ENCODE assay signal across 8 mouse cellular contexts in genomic region chr7:19748219-19749195, GRCm38 (mm10). TPM values are rescaled to one million over a fixed set of nuclear protein-coding genes. Genes with fewer than 3 reads are reported as not detected.
A peak's percentile ranks its signal among the peaks of the same experiment; 100 is the strongest.
DNase-seq lines count a peak whose midpoint lies in the region; ATAC-seq and TF ChIP-seq lines count a peak whose summit lies in the region.

No protein-coding gene starts in this region.

- 2% methylated on average over 32 of the region's 32 CpGs for WGBS in heart, postnatal 0 days
- under 1% methylated on average over 32 of the region's 32 CpGs for WGBS in limb, embryonic 14.5 days

- peaks cover 52% of the 10 kb centered on the region for H3K4me1 ChIP-seq in heart, postnatal 0 days (ENCODE audit: control insufficient read depth, insufficient read depth)
- H3K4me1 ChIP-seq in limb, embryonic 14.5 days (ENCODE audit: control insufficient read depth, insufficient read depth, low read length) = peaks cover 28% of the 10 kb centered on the region

- peak; percentile 39 for DNase-seq in left cerebral cortex, postnatal 4 days
- DNase-seq in left cerebral cortex, adult 11 months (ENCODE audit: low spot score) = no peak
- DNase-seq in c-Kit-positive CD71-positive TER-119-positive erythroid progenitor cells, embryonic 14.5 days (ENCODE audit: low spot score) = peak; percentile 23
- no peak for DNase-seq in heart, postnatal 0 days (ENCODE audit: low spot score)
- peak; percentile 58 for DNase-seq in limb, embryonic 14.5 days (ENCODE audit: low spot score)
- DNase-seq in naive thymus-derived CD4-positive, alpha-beta T cell, adult 2 months (ENCODE audit: low read depth) = peak; percentile 10
- no peak for DNase-seq in layer of hippocampus, adult 18-20 months (ENCODE audit: low spot score in 2 of 2)

- no peaks in the 10 kb centered on the region for H3K9me3 ChIP-seq in heart, postnatal 0 days (replicated peaks; ENCODE audit: control insufficient read depth, low read length)
- no peaks in the 10 kb centered on the region for H3K9me3 ChIP-seq in limb, embryonic 14.5 days (ENCODE audit: control insufficient read depth, low read length)

- H3K27ac ChIP-seq in heart, postnatal 0 days (ENCODE audit: low read depth) = peak overlapping the region; percentile 91
- H3K27ac ChIP-seq in limb, embryonic 14.5 days (replicated peaks; ENCODE audit: low read depth, low read length) = peak overlapping the region; percentile 87

- H3K36me3 ChIP-seq in heart, postnatal 0 days (replicated peaks; ENCODE audit: control insufficient read depth, insufficient read depth, low read length) = no peaks in the 10 kb centered on the region
- peaks cover 6% of the 10 kb centered on the region for H3K36me3 ChIP-seq in limb, embryonic 14.5 days (ENCODE audit: control insufficient read depth, insufficient read depth, low read length)

- ATAC-seq in heart, postnatal 0 days (ENCODE audit: insufficient read depth, low read depth) = no peak
- no peak for ATAC-seq in limb, embryonic 14.5 days (ENCODE audit: low FRiP score, low read depth)
- no peak for ATAC-seq in megakaryocyte progenitor cell, adult 5-6 weeks (replicated peaks; ENCODE audit: poor library complexity)

- TF ChIP-seq CTCF in heart, postnatal 0 days (IDR thresholded peaks at IDR 0.05; ENCODE audit: low read depth) = no peak

- intact Hi-C loops in left cerebral cortex, postnatal 4 days (cut with DNase I) = no loop called here

- H3K27me3 ChIP-seq in heart, postnatal 0 days (ENCODE audit: control insufficient read depth, insufficient read depth, low read length) = no peaks in the 10 kb centered on the region
- H3K27me3 ChIP-seq in limb, embryonic 14.5 days (ENCODE audit: control insufficient read depth, insufficient read depth, low read length) = no peaks in the 10 kb centered on the region

- no peak for TF ChIP-seq POLR2A in limb, embryonic 14.5 days (IDR thresholded peaks at IDR 0.05; ENCODE audit: borderline replicate concordance, extremely low read depth, insufficient read depth, insufficient read length)

- TF ChIP-seq EP300 in heart, postnatal 0 days (IDR thresholded peaks at IDR 0.05; ENCODE audit: low read depth) = 0 out of 2 replicates have a peak, but pooled peaks have one; percentile 16

- peak overlapping the region; percentile 87 for H3K9ac ChIP-seq in heart, postnatal 0 days (replicated peaks; ENCODE audit: low read depth, low read length)
- peak overlapping the region; percentile 85 for H3K9ac ChIP-seq in limb, embryonic 14.5 days (ENCODE audit: low read depth, low read length, severe bottlenecking)

- peak overlapping the region; percentile 99 for H3K4me2 ChIP-seq in heart, postnatal 0 days (ENCODE audit: low read depth, low read length)
- H3K4me2 ChIP-seq in limb, embryonic 14.5 days (replicated peaks; ENCODE audit: low read depth, low read length, severe bottlenecking) = peak overlapping the region; percentile 88

- H3K4me3 ChIP-seq in heart, postnatal 0 days (ENCODE audit: low read depth, low read length) = peak overlapping the region; percentile 81
- H3K4me3 ChIP-seq in limb, embryonic 14.5 days (replicated peaks; ENCODE audit: low read length) = peak overlapping the region; percentile 93

RNA-seq across cellular contexts. Expression of gene Nectin2, which starts 1.8 kb away (rescaled TPM):
- total RNA-seq in left cerebral cortex, postnatal 4 days (2021) = 10 to 100 TPM; 35.7 to 36.4 TPM
- 76.5 and 81.3 TPM in 2 replicates for total RNA-seq in heart, postnatal 0 days (2014; rRNA removed; ENCODE audit: low replicate concordance)
- 43.6 and 44.8 TPM in 2 replicates for polyA plus RNA-seq in heart, postnatal 0 days (2015; fragmentation: Nextera tagmentation; extraction: Ambion mirVana)
- polyA plus RNA-seq in limb, embryonic 14.5 days (2012; rRNA removed) = 58.9 and 72.1 TPM in 2 replicates
- 71.3 and 80.8 TPM in 2 replicates for polyA plus RNA-seq in limb, embryonic 14.5 days (2014; fragmentation: Nextera tagmentation; extraction: Ambion mirVana)
- total RNA-seq in megakaryocyte progenitor cell, adult 5-6 weeks (2015) = 0.95 and 2.2 TPM in 2 replicates
- 0.78 and 1.0 TPM in 2 replicates for total RNA-seq in megakaryocyte progenitor cell, adult 5-6 weeks (2017)
- total RNA-seq in layer of hippocampus, adult 18-20 months (2021) = 1 to 10 TPM; 5.0 to 5.1 TPM

RNA-seq across cellular contexts. Expression of gene Bcam, which starts 22.3 kb away (rescaled TPM):
- total RNA-seq in left cerebral cortex, postnatal 4 days (2021) = 1 to 10 TPM; 6.8 to 7.4 TPM
- total RNA-seq in heart, postnatal 0 days (2014; rRNA removed; ENCODE audit: low replicate concordance) = 697 and 786 TPM in 2 replicates
- 293 and 303 TPM in 2 replicates for polyA plus RNA-seq in heart, postnatal 0 days (2015; fragmentation: Nextera tagmentation; extraction: Ambion mirVana)
- 94.3 and 108 TPM in 2 replicates for polyA plus RNA-seq in limb, embryonic 14.5 days (2012; rRNA removed)
- 114 and 116 TPM in 2 replicates for polyA plus RNA-seq in limb, embryonic 14.5 days (2014; fragmentation: Nextera tagmentation; extraction: Ambion mirVana)
- total RNA-seq in megakaryocyte progenitor cell, adult 5-6 weeks (2015) = not detected in 2 replicates
- not detected in 2 replicates for total RNA-seq in megakaryocyte progenitor cell, adult 5-6 weeks (2017)
- total RNA-seq in layer of hippocampus, adult 18-20 months (2021) = 10 to 100 TPM; 12.4 to 12.9 TPM

RNA-seq across cellular contexts. Expression of gene Tomm40, which starts 33.3 kb away (rescaled TPM):
- total RNA-seq in left cerebral cortex, postnatal 4 days (2021) = 100 to 1,000 TPM in 1 of 2 experiments, 10 to 100 TPM in 1; 95.8 to 104 TPM
- 170 and 172 TPM in 2 replicates for total RNA-seq in heart, postnatal 0 days (2014; rRNA removed; ENCODE audit: low replicate concordance)
- 164 and 166 TPM in 2 replicates for polyA plus RNA-seq in heart, postnatal 0 days (2015; fragmentation: Nextera tagmentation; extraction: Ambion mirVana)
- 101 and 123 TPM in 2 replicates for polyA plus RNA-seq in limb, embryonic 14.5 days (2012; rRNA removed)
- 124 and 129 TPM in 2 replicates for polyA plus RNA-seq in limb, embryonic 14.5 days (2014; fragmentation: Nextera tagmentation; extraction: Ambion mirVana)
- total RNA-seq in megakaryocyte progenitor cell, adult 5-6 weeks (2015) = 61.5 and 62.2 TPM in 2 replicates
- total RNA-seq in megakaryocyte progenitor cell, adult 5-6 weeks (2017) = 42.5 and 50.8 TPM in 2 replicates
- 100 to 1,000 TPM; 110 to 114 TPM for total RNA-seq in layer of hippocampus, adult 18-20 months (2021)

RNA-seq across cellular contexts. Expression of gene Cblc, which starts 48.1 kb away (rescaled TPM):
- total RNA-seq in left cerebral cortex, postnatal 4 days (2021) = under 1 TPM in 1 of 2 experiments, not detected in 1; 0.93 TPM
- total RNA-seq in heart, postnatal 0 days (2014; rRNA removed; ENCODE audit: low replicate concordance) = 0.35 TPM in 1 of 2 replicates, not detected in the other
- polyA plus RNA-seq in heart, postnatal 0 days (2015; fragmentation: Nextera tagmentation; extraction: Ambion mirVana) = 0.36 and 0.37 TPM in 2 replicates
- polyA plus RNA-seq in limb, embryonic 14.5 days (2012; rRNA removed) = 5.2 and 5.9 TPM in 2 replicates
- 7.5 and 8.6 TPM in 2 replicates for polyA plus RNA-seq in limb, embryonic 14.5 days (2014; fragmentation: Nextera tagmentation; extraction: Ambion mirVana)
- total RNA-seq in megakaryocyte progenitor cell, adult 5-6 weeks (2015) = not detected in 2 replicates
- total RNA-seq in megakaryocyte progenitor cell, adult 5-6 weeks (2017) = not detected in 2 replicates
- total RNA-seq in layer of hippocampus, adult 18-20 months (2021) = not detected

RNA-seq across cellular contexts. Expression of gene Apoe, which starts 49.5 kb away (rescaled TPM):
- 100 to 1,000 TPM; 576 to 662 TPM for total RNA-seq in left cerebral cortex, postnatal 4 days (2021)
- 369 and 373 TPM in 2 replicates for total RNA-seq in heart, postnatal 0 days (2014; rRNA removed; ENCODE audit: low replicate concordance)
- polyA plus RNA-seq in heart, postnatal 0 days (2015; fragmentation: Nextera tagmentation; extraction: Ambion mirVana) = 471 and 552 TPM in 2 replicates
- 365 and 376 TPM in 2 replicates for polyA plus RNA-seq in limb, embryonic 14.5 days (2012; rRNA removed)
- 413 and 469 TPM in 2 replicates for polyA plus RNA-seq in limb, embryonic 14.5 days (2014; fragmentation: Nextera tagmentation; extraction: Ambion mirVana)
- 18.7 and 27.5 TPM in 2 replicates for total RNA-seq in megakaryocyte progenitor cell, adult 5-6 weeks (2015)
- total RNA-seq in megakaryocyte progenitor cell, adult 5-6 weeks (2017) = 110 and 130 TPM in 2 replicates
- 1,000 to 10,000 TPM; 2,690 to 2,764 TPM for total RNA-seq in layer of hippocampus, adult 18-20 months (2021)

Comparison
In these comparisons a context has a peak if more than half of its experiments do, and no peak if none do; other contexts are left out.
1. DNase-seq: peak in left cerebral cortex, postnatal 4 days (single experiment), c-Kit-positive CD71-positive TER-119-positive erythroid progenitor cells, embryonic 14.5 days (single experiment), limb, embryonic 14.5 days (single experiment) and naive thymus-derived CD4-positive, alpha-beta T cell, adult 2 months (single experiment); none in left cerebral cortex, adult 11 months (single experiment), heart, postnatal 0 days (single experiment) and layer of hippocampus, adult 18-20 months (0 of 2).
2. RNA of gene Nectin2, which starts 1.8 kb away (total RNA-seq): 76.5 to 81.3 TPM in heart, postnatal 0 days and 35.7 to 36.4 TPM in left cerebral cortex, postnatal 4 days; 5.0 to 5.1 TPM in layer of hippocampus, adult 18-20 months and 0.78 to 2.2 TPM in megakaryocyte progenitor cell, adult 5-6 weeks; every median in the first group is over 4 times any median in the second.
3. RNA of gene Bcam, which starts 22.3 kb away (total RNA-seq): 697 to 786 TPM in heart, postnatal 0 days; 12.4 to 12.9 TPM in layer of hippocampus, adult 18-20 months, 6.8 to 7.4 TPM in left cerebral cortex, postnatal 4 days and not detected in megakaryocyte progenitor cell, adult 5-6 weeks; every median in the first group is over 10 times any median in the second.